Mouse (Mus musculus): ENCODE results near the gene BC030870. TPM values are rescaled to one million over a fixed set of nuclear protein-coding genes. Genes with fewer than 3 reads are reported as not detected.

The BC030870 gene
- polyA plus RNA-seq, 1 experiment, result 3.6 TPM

GRCm38 (mm10) chr8:65037117-65037533, 92.2 kb downstream of the BC030870 start, which contains the start of gene Apela:
Gene Apela (minus strand): TSS chr8:65037336.
- under 1% methylated on average over 8 of the region's 8 CpGs for WGBS
- no peaks in the 10 kb centered on the region for H3K36me3 ChIP-seq (ENCODE audit: control insufficient read depth, insufficient read depth, low read length)
- TF ChIP-seq POLR2A (IDR thresholded peaks at IDR 0.05; ENCODE audit: low read depth, low read length) (no peak), CTCF (IDR thresholded peaks at IDR 0.05; ENCODE audit: extremely low read depth, insufficient read length, insufficient replicate concordance, low read depth, low read length) (no peak)
- no peak within 1 kb of the TSS for H3K4me3 ChIP-seq (ENCODE audit: low read depth, low read length)
- no peaks in the 10 kb centered on the region for H3K27me3 ChIP-seq (ENCODE audit: control insufficient read depth, insufficient read depth, low read length)
- no peak within 1 kb of the TSS for H3K27ac ChIP-seq (ENCODE audit: insufficient read depth, low read depth, low read length)
- no peaks in the 10 kb centered on the region for H3K4me1 ChIP-seq (ENCODE audit: control insufficient read depth, insufficient read depth, insufficient read length, low read length)

Other genes starting within 250 kb of the BC030870 start
- gene Tmem192, start 182.4 kb downstream of the BC030870 start, polyA plus RNA-seq (2012; rRNA removed), result 15.5 and 40.3 TPM in 2 replicates
- not detected in 2 replicates for gene Trim75, start 141.7 kb downstream of the BC030870 start, polyA plus RNA-seq (2012; rRNA removed)
- not detected in 2 replicates for gene Trim61, start 111.0 kb downstream of the BC030870 start, polyA plus RNA-seq (2012; rRNA removed)
- not detected in 2 replicates for gene Trim60, start 111.0 kb downstream of the BC030870 start, polyA plus RNA-seq (2012; rRNA removed)
- gene Apela, start 92.2 kb downstream of the BC030870 start, polyA plus RNA-seq (2012; rRNA removed), result not detected in 2 replicates
- not detected in 2 replicates for gene Gm10663, start 54.5 kb downstream of the BC030870 start, polyA plus RNA-seq (2012; rRNA removed)

Data from small intestine, adult 2 months (tissue).